Mouse (Mus musculus) embryonic facial prominence, embryonic 15.5 days (tissue): ENCODE results near the gene Bpifb2. TPM values are rescaled to one million over a fixed set of nuclear protein-coding genes. Genes with fewer than 3 reads are reported as not detected.

ENCODE experiments used
- ATAC-seq: fragments of 200-750 bp; cut with Nextera tagmentation; 2 replicates; pipeline ENCODE4 v1.8.0; 2017; ENCODE audit warnings: low read depth, moderate TSS enrichment; ENCODE audit not compliant: insufficient number of reproducible peaks, low FRiP score, low TSS enrichment
- H3K27ac ChIP-seq: fragments of 300-500 bp; sonication (generic); replicated peaks from 2 replicates; pipeline ENCODE4 v1.5.1; 2015; ENCODE audit warnings: mild to moderate bottlenecking, inconsistent platforms
- H3K27me3 ChIP-seq: fragments of 300-500 bp; sonication (generic); 2 replicates; pipeline ENCODE4 v1.6.1; 2015; ENCODE audit warnings: inconsistent platforms
- H3K36me3 ChIP-seq: fragments of 300-500 bp; sonication (generic); 2 replicates; pipeline ENCODE4 v1.6.1; 2015; ENCODE audit warnings: mild to moderate bottlenecking, inconsistent platforms
- H3K4me1 ChIP-seq: fragments of 300-500 bp; sonication (generic); 2 replicates; pipeline ENCODE4 v1.6.1; 2015; ENCODE audit warnings: inconsistent platforms
- H3K4me2 ChIP-seq: fragments of 300-500 bp; sonication (generic); replicated peaks from 2 replicates; pipeline ENCODE4 v1.6.1; 2015; ENCODE audit warnings: mild to moderate bottlenecking, inconsistent platforms
- H3K4me3 ChIP-seq: fragments of 300-500 bp; sonication (generic); replicated peaks from 2 replicates; pipeline ENCODE4 v1.5.1; 2015; ENCODE audit warnings: mild to moderate bottlenecking, inconsistent platforms
- H3K9ac ChIP-seq: fragments of 300-500 bp; sonication (generic); 2 replicates; pipeline ENCODE4 v1.6.1; 2015; ENCODE audit warnings: inconsistent platforms
- H3K9me3 ChIP-seq: fragments of 300-500 bp; sonication (generic); replicated peaks from 2 replicates; pipeline ENCODE4 v1.6.1; 2016; ENCODE audit warnings: inconsistent platforms
- WGBS: fragments of 180-500 bp; shearing (Covaris S2); methylation state at CpG from one replicate; pipeline ENCODE4 v1.1.7; 2015; 5-methylcytosine and 5-hydroxymethylcytosine counted together
- polyA plus RNA-seq: library from polyadenylated mRNA; unstranded; fragments of >200 nt; fragmentation: Nextera tagmentation; extraction: Ambion mirVana; gene quantifications from 2 replicates; pipeline ENCODE4 v1.2.1, GENCODE M21; 2015

The Bpifb2 gene
- polyA plus RNA-seq, 1 experiment from 2014 or later, result not detected

- Histone ChIP-seq H3K4me2 (no peak overlapping the region), H3K9me3 (no peaks in the 10 kb centered on the region), H3K36me3 (no peaks in the 10 kb centered on the region), H3K27ac (no peak overlapping the region), H3K9ac (no peak overlapping the region), H3K4me1 (0 out of 2 replicates have a peak, but pooled peaks cover 3% of the 10 kb centered on the region), H3K4me3 (no peak overlapping the region), H3K27me3 (no peaks in the 10 kb centered on the region)
- 80% methylated on average over 11 of the region's 11 CpGs for WGBS
- ATAC-seq, result no peak
Observed at GRCm38 (mm10) chr2:153860315-153860714, 14.5 kb upstream of the Bpifb2 start.

- no peak overlapping the region for H3K4me3 ChIP-seq
- no peaks in the 10 kb centered on the region for H3K36me3 ChIP-seq
- H3K4me1 ChIP-seq, result 0 out of 2 replicates have a peak, but pooled peaks cover 3% of the 10 kb centered on the region
- H3K4me2 ChIP-seq, result no peak overlapping the region
- H3K27me3 ChIP-seq, result no peaks in the 10 kb centered on the region
- ATAC-seq, result peak; percentile 37; the same call in 1 of the 2 replicates
- no peaks in the 10 kb centered on the region for H3K9me3 ChIP-seq
- H3K9ac ChIP-seq, result no peak overlapping the region
- WGBS, result 63% methylated on average over 3 of the region's 3 CpGs
- no peak overlapping the region for H3K27ac ChIP-seq
Observed at GRCm38 (mm10) chr2:153860715-153861114, 14.1 kb upstream of the Bpifb2 start.

- ATAC-seq, result no peak; the same call in 1 of the 2 replicates
- whole genome bisulfite sequencing, result 68% methylated on average over 3 of the region's 3 CpGs
- H3K4me3 ChIP-seq, result no peak overlapping the region
- no peak overlapping the region for H3K4me2 ChIP-seq
- H3K4me1 ChIP-seq, result 0 out of 2 replicates have a peak, but pooled peaks cover 3% of the 10 kb centered on the region
- no peaks in the 10 kb centered on the region for H3K9me3 ChIP-seq
- no peak overlapping the region for H3K27ac ChIP-seq
- no peak overlapping the region for H3K9ac ChIP-seq
- no peaks in the 10 kb centered on the region for H3K36me3 ChIP-seq
- no peaks in the 10 kb centered on the region for H3K27me3 ChIP-seq
Observed at GRCm38 (mm10) chr2:153861960-153862359, 12.9 kb upstream of the Bpifb2 start.

GRCm38 (mm10) chr2:153870984-153871383, 3.9 kb upstream of the Bpifb2 start, which contains the start of gene Sun5:
Gene Sun5, minus strand, starts transcription at chr2:153871084.
- no peaks in the 10 kb centered on the region for H3K9me3 ChIP-seq
- no peak within 1 kb of the TSS for H3K9ac ChIP-seq
- 84% methylated on average over 4 of the region's 4 CpGs for WGBS
- ATAC-seq, result no peak
- H3K27ac ChIP-seq, result no peak within 1 kb of the TSS
- H3K27me3 ChIP-seq, result no peaks in the 10 kb centered on the region
- no peak within 1 kb of the TSS for H3K4me2 ChIP-seq
- no peak within 1 kb of the TSS for H3K4me3 ChIP-seq
- H3K4me1 ChIP-seq, result no peaks in the 10 kb centered on the region
- H3K36me3 ChIP-seq, result no peaks in the 10 kb centered on the region

GRCm38 (mm10) chr2:153899111-153899510, 24.3 kb downstream of the Bpifb2 start:
- no peaks in the 10 kb centered on the region; the same call in 1 of the 2 replicates for H3K27me3 ChIP-seq
- no peaks in the 10 kb centered on the region for H3K9me3 ChIP-seq
- H3K4me2 ChIP-seq, result no peak overlapping the region
- no peaks in the 10 kb centered on the region for H3K36me3 ChIP-seq
- no peak overlapping the region for H3K27ac ChIP-seq
- no peaks in the 10 kb centered on the region for H3K4me1 ChIP-seq
- H3K4me3 ChIP-seq, result no peak overlapping the region
- 85% methylated on average over 5 of the region's 5 CpGs for WGBS
- no peak overlapping the region for H3K9ac ChIP-seq
- ATAC-seq, result no peak

- ATAC-seq, result no peak
Observed at GRCm38 (mm10) chr2:153900088-153900487, 25.2 kb downstream of the Bpifb2 start, which contains the start of gene Bpifb6. Gene Bpifb6, plus strand, starts transcription at chr2:153900388.

GRCm38 (mm10) chr2:153902726-153903125, 27.9 kb downstream of the Bpifb2 start:
- WGBS, result 75% methylated on average over 6 of the region's 6 CpGs
- H3K27ac ChIP-seq, result no peak overlapping the region

More at GRCm38 (mm10) chr2:153900088-153900487, 25.2 kb downstream of the Bpifb2 start, which contains the start of gene Bpifb6:
- Histone ChIP-seq H3K27ac (no peak within 1 kb of the TSS), H3K27me3 (no peaks in the 10 kb centered on the region; the same call in 1 of the 2 replicates), H3K36me3 (no peaks in the 10 kb centered on the region), H3K9me3 (no peaks in the 10 kb centered on the region), H3K4me3 (no peak within 1 kb of the TSS), H3K4me2 (no peak within 1 kb of the TSS), H3K4me1 (no peaks in the 10 kb centered on the region), H3K9ac (no peak within 1 kb of the TSS)
- WGBS, result 53% methylated on average over 4 of the region's 4 CpGs

GRCm38 (mm10) chr2:153906626-153907025, 31.8 kb downstream of the Bpifb2 start:
- 88% methylated on average over 4 of the region's 4 CpGs for WGBS
- no peaks in the 10 kb centered on the region for H3K27me3 ChIP-seq
- H3K36me3 ChIP-seq, result no peaks in the 10 kb centered on the region
- ATAC-seq, result no peak
- H3K4me2 ChIP-seq, result no peak overlapping the region
- H3K27ac ChIP-seq, result no peak overlapping the region
- no peaks in the 10 kb centered on the region for H3K9me3 ChIP-seq
- no peak overlapping the region for H3K9ac ChIP-seq
- H3K4me1 ChIP-seq, result no peaks in the 10 kb centered on the region
- no peak overlapping the region for H3K4me3 ChIP-seq

More at GRCm38 (mm10) chr2:153902726-153903125, 27.9 kb downstream of the Bpifb2 start:
- ATAC-seq, result no peak
- H3K9ac ChIP-seq, result no peak overlapping the region
- H3K4me1 ChIP-seq, result no peaks in the 10 kb centered on the region
- no peak overlapping the region for H3K4me2 ChIP-seq
- H3K27me3 ChIP-seq, result no peaks in the 10 kb centered on the region
- H3K9me3 ChIP-seq, result no peaks in the 10 kb centered on the region
- H3K36me3 ChIP-seq, result no peaks in the 10 kb centered on the region
- H3K4me3 ChIP-seq, result no peak overlapping the region

- H3K9ac ChIP-seq, result no peak overlapping the region
Observed at GRCm38 (mm10) chr2:153914151-153914550, 39.3 kb downstream of the Bpifb2 start.

GRCm38 (mm10) chr2:153917930-153918329, 43.1 kb downstream of the Bpifb2 start, which contains the start of gene Bpifb3:
Gene Bpifb3, plus strand, starts transcription at chr2:153918230.
- no peaks in the 10 kb centered on the region for H3K9me3 ChIP-seq
- no peak for ATAC-seq
- H3K4me3 ChIP-seq, result no peak within 1 kb of the TSS
- H3K36me3 ChIP-seq, result no peaks in the 10 kb centered on the region
- H3K4me1 ChIP-seq, result peaks cover 3% of the 10 kb centered on the region; the same call in 1 of the 2 replicates
- H3K27ac ChIP-seq, result no peak within 1 kb of the TSS
- H3K27me3 ChIP-seq, result no peaks in the 10 kb centered on the region
- 59% methylated on average over 8 of the region's 8 CpGs for WGBS
- H3K4me2 ChIP-seq, result no peak within 1 kb of the TSS
- no peak within 1 kb of the TSS for H3K9ac ChIP-seq

More at GRCm38 (mm10) chr2:153914151-153914550, 39.3 kb downstream of the Bpifb2 start:
- 62% methylated on average over 5 of the region's 5 CpGs for WGBS
- Histone ChIP-seq H3K4me1 (peaks cover 3% of the 10 kb centered on the region; the same call in 1 of the 2 replicates), H3K27me3 (no peaks in the 10 kb centered on the region), H3K9me3 (no peaks in the 10 kb centered on the region), H3K27ac (no peak overlapping the region), H3K36me3 (no peaks in the 10 kb centered on the region), H3K4me3 (no peak overlapping the region), H3K4me2 (no peak overlapping the region)
- no peak for ATAC-seq

GRCm38 (mm10) chr2:153921246-153921645, 46.4 kb downstream of the Bpifb2 start:
- Histone ChIP-seq H3K4me1 (no peaks in the 10 kb centered on the region), H3K27me3 (no peaks in the 10 kb centered on the region), H3K9me3 (no peaks in the 10 kb centered on the region), H3K27ac (no peak overlapping the region), H3K36me3 (no peaks in the 10 kb centered on the region), H3K4me2 (no peak overlapping the region), H3K4me3 (no peak overlapping the region), H3K9ac (no peak overlapping the region)
- WGBS, result 83% methylated on average over 6 of the region's 6 CpGs
- ATAC-seq, result no peak

- Histone ChIP-seq H3K4me2 (no peak overlapping the region), H3K27me3 (no peaks in the 10 kb centered on the region), H3K27ac (no peak overlapping the region), H3K9ac (no peak overlapping the region), H3K36me3 (no peaks in the 10 kb centered on the region), H3K4me1 (no peaks in the 10 kb centered on the region), H3K4me3 (no peak overlapping the region), H3K9me3 (no peaks in the 10 kb centered on the region)
- WGBS, result 53% methylated on average over 3 of the region's 3 CpGs
- ATAC-seq, result no peak
Observed at GRCm38 (mm10) chr2:153929871-153930413, 55.1 kb downstream of the Bpifb2 start.
